Mouse (Mus musculus) MEL (cell line): ENCODE results near the gene Chil1.

Source experiments
- CTCF ChIP-seq, 3 experiments: IDR thresholded peaks in 2 of 3; conservative IDR thresholded peaks in 1 of 3; 2 replicates each; pipeline ENCODE4 v1.5.1; 2011 to 2012; ENCODE audit warnings: low read length in 3 of 3, low read depth in 2 of 3, mild to moderate bottlenecking in 2 of 3, improper control_type of control experiment in 1 of 3, inconsistent platforms in 1 of 3, mixed read lengths in 1 of 3, moderate library complexity in 1 of 3; ENCODE audit not compliant: control insufficient read depth in 1 of 3, insufficient read depth in 1 of 3, poor library complexity in 1 of 3, severe bottlenecking in 1 of 3
- EP300 ChIP-seq, 2 experiments: IDR thresholded peaks; 2 replicates each; pipeline ENCODE4 v1.6.1; 2011; ENCODE audit warnings: improper control_type of control experiment in 2 of 2, low read length in 2 of 2, low read depth in 1 of 2, mild to moderate bottlenecking in 1 of 2
- GATA1 ChIP-seq: IDR thresholded peaks from 2 replicates; pipeline ENCODE4 v1.6.1; 2011; ENCODE audit warnings: low read depth, low read length, improper control_type of control experiment
- MAFK ChIP-seq: IDR thresholded peaks from 2 replicates; pipeline ENCODE4 v1.6.1; 2011; ENCODE audit warnings: low read depth, mild to moderate bottlenecking, low read length, improper control_type of control experiment, borderline replicate concordance
- MXI1 ChIP-seq: IDR thresholded peaks from 2 replicates; pipeline ENCODE4 v1.6.1; 2011; ENCODE audit warnings: mild to moderate bottlenecking, low read depth, low read length, improper control_type of control experiment
- POLR2A ChIP-seq, 2 experiments: IDR thresholded peaks; 2 replicates each; pipeline ENCODE4 v1.6.1; 2011 to 2012; ENCODE audit warnings: low read length in 2 of 2, mild to moderate bottlenecking in 2 of 2, control low read depth in 1 of 2, improper control_type of control experiment in 1 of 2, low read depth in 1 of 2, moderate library complexity in 1 of 2; ENCODE audit not compliant: control insufficient read depth in 1 of 2, insufficient read depth in 1 of 2, poor library complexity in 1 of 2
- POLR2AphosphoS2 ChIP-seq: IDR thresholded peaks from 2 replicates; pipeline ENCODE4 v1.6.1; 2011; ENCODE audit warnings: low read length, improper control_type of control experiment
- POLR2AphosphoS5 ChIP-seq: IDR thresholded peaks from 2 replicates; pipeline ENCODE4 v1.6.1; 2012; ENCODE audit warnings: low read depth, borderline replicate concordance, mild to moderate bottlenecking, inconsistent platforms, low read length, moderate library complexity, mixed read lengths
- RCOR1 ChIP-seq: IDR thresholded peaks from 2 replicates; pipeline ENCODE4 v1.6.1; 2012; ENCODE audit warnings: low read depth, mild to moderate bottlenecking, inconsistent platforms, low read length, improper control_type of control experiment
- USF1 ChIP-seq: IDR thresholded peaks from 2 replicates; pipeline ENCODE4 v1.6.1; 2014; ENCODE audit warnings: low read depth, mild to moderate bottlenecking, inconsistent platforms, low read length, improper control_type of control experiment, moderate library complexity
- ZNF384 ChIP-seq: IDR thresholded peaks from 2 replicates; pipeline ENCODE4 v1.6.1; 2012; ENCODE audit warnings: low read depth, mild to moderate bottlenecking, inconsistent platforms, low read length, improper control_type of control experiment

DNA sequence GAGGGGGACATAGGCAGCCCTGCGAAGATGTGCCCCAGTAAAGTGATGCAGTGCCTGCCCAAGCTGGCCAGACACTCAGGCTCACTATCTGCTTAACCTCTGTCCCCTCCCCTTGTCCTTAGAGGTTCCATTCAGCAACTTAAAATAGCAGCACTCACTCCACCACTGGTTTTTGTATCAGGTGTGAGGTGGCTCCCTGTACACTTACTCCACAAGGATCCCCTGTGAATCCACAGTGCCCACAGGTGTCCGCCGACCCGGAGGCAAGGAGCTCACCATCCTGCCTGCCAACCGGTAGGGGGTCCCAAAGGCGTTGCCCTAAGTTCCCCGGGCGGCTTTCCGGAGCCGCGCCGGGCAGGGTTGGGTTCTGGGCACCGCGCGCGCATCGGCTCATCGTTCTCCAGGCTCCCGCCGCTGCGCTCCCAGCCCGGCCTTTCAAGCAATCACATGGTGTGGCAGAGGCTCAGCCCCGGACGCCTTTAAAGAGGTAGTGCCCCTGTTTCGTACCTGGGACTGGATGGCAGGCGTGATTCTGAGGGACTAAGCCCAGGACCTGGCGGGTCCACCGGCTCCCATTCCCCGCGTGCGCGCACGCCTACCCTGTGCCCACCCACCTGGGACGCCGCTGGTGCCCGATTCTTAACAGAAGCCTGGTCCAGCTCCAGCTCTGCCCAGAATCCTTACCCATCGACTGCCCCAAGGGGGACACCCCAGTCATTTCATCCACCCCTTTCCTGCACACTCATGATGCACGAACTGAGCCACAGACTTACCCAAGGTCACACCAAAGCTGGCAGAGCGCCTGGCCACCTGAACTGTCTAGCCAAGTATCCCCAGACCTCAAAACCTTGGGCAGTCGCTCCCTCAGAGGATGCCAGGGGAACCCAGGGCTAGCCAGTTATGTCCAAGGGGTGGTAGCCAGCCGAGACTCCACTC is 52.7 kb downstream of the Chil1 start:
- TF ChIP-seq POLR2A (IDR thresholded peaks at IDR 0.05; ENCODE audit: control insufficient read depth in 1 of 2, insufficient read depth in 1 of 2, low read depth in 1 of 2, low read length in 2 of 2, poor library complexity in 1 of 2) (no peak), MXI1 (no peak), CTCF (IDR thresholded peaks at IDR 0.05 in 2 of 3, conservative IDR thresholded peaks at IDR 0.05 in 1 of 3; ENCODE audit: control insufficient read depth in 1 of 3, insufficient read depth in 1 of 3, low read depth in 2 of 3, low read length in 3 of 3, poor library complexity in 1 of 3, severe bottlenecking in 1 of 3) (no peak), USF1 (no peak), POLR2AphosphoS2 (no peak), POLR2AphosphoS5 (no peak), EP300 (IDR thresholded peaks at IDR 0.05; ENCODE audit: low read depth in 1 of 2, low read length in 2 of 2) (no peak), ZNF384 (no peak), GATA1 (no peak), MAFK (no peak), RCOR1 (no peak)
